Mouse (Mus musculus) lung, postnatal 0 days (tissue): Measurements from ENCODE around the gene Defb35. TPM values are rescaled to one million over a fixed set of nuclear protein-coding genes. Genes with fewer than 3 reads are reported as not detected.

Source experiments
- ATAC-seq: fragments of 200-750 bp; cut with Nextera tagmentation; 2 replicates; pipeline ENCODE4 v1.8.0; 2017; ENCODE audit warnings: moderate library complexity
- DNase-seq: peaks from one replicate; pipeline ENCODE4 v3.0.0-alpha.2; 2016; ENCODE audit warnings: low spot score
- H3K27ac ChIP-seq: fragments of 300-500 bp; sonication (generic); 2 replicates; pipeline ENCODE4 v1.5.1; 2014; ENCODE audit warnings: antibody characterized with exemption, mild to moderate bottlenecking, low read length, mixed read lengths
- H3K27me3 ChIP-seq: fragments of 300-500 bp; sonication (generic); replicated peaks from 2 replicates; pipeline ENCODE4 v1.6.1; 2014; ENCODE audit warnings: low read length, mixed read lengths; ENCODE audit not compliant: insufficient read depth
- H3K36me3 ChIP-seq: fragments of 300-500 bp; sonication (generic); 2 replicates; pipeline ENCODE4 v1.6.1; 2014; ENCODE audit warnings: low read length, mixed read lengths; ENCODE audit not compliant: insufficient read depth
- H3K4me1 ChIP-seq: fragments of 300-500 bp; sonication (generic); 2 replicates; pipeline ENCODE4 v1.6.1; 2014; ENCODE audit warnings: antibody characterized with exemption, low read depth, low read length, mixed read lengths; ENCODE audit not compliant: insufficient read depth
- H3K4me2 ChIP-seq: fragments of 300-500 bp; sonication (generic); replicated peaks from 2 replicates; pipeline ENCODE4 v1.6.1; 2014; ENCODE audit warnings: low read depth, mild to moderate bottlenecking, low read length, moderate library complexity, mixed read lengths
- H3K4me3 ChIP-seq: fragments of 300-500 bp; sonication (generic); 2 replicates; pipeline ENCODE4 v1.5.1; 2014; ENCODE audit warnings: low read depth, low read length
- H3K9ac ChIP-seq: fragments of 300-500 bp; sonication (generic); replicated peaks from 2 replicates; pipeline ENCODE4 v1.6.1; 2014; ENCODE audit warnings: low read depth, mild to moderate bottlenecking
- H3K9me3 ChIP-seq: fragments of 300-500 bp; sonication (generic); 2 replicates; pipeline ENCODE4 v1.6.1; 2016; ENCODE audit warnings: low read length, mixed read lengths
- CTCF ChIP-seq: IDR thresholded peaks from 2 replicates; pipeline ENCODE4 v1.5.1; 2016; ENCODE audit warnings: antibody characterized with exemption, mild to moderate bottlenecking
- EP300 ChIP-seq: IDR thresholded peaks from 2 replicates; pipeline ENCODE4 v1.6.1; 2016; ENCODE audit warnings: antibody characterized with exemption, mild to moderate bottlenecking, control low read depth
- WGBS: fragments of 180-500 bp; shearing (Covaris S2); extraction: QIAGEN DNeasy Blood & Tissue Kit; methylation state at CpG from one replicate; pipeline ENCODE4 v1.1.7; 2014; 5-methylcytosine and 5-hydroxymethylcytosine counted together
- polyA plus RNA-seq: library from polyadenylated mRNA; unstranded; fragments of >200 nt; fragmentation: Nextera tagmentation; extraction: Ambion mirVana; gene quantifications from 2 replicates; pipeline ENCODE4 v1.2.1, GENCODE M21; 2015

Defb35 gene
- polyA plus RNA-seq, 1 experiment from 2014 or later, result not detected

- DNase-seq (no peak), ATAC-seq (no peak)
- H3K4me3 ChIP-seq, result no peak within 1 kb of the TSS
- no peaks in the 10 kb centered on the region for H3K27me3 ChIP-seq
- H3K36me3 ChIP-seq, result no peaks in the 10 kb centered on the region
- H3K4me2 ChIP-seq, result no peak within 1 kb of the TSS
- 65% methylated on average over 3 of the region's 3 CpGs for WGBS
- no peaks in the 10 kb centered on the region for H3K9me3 ChIP-seq
- no peak within 1 kb of the TSS for H3K27ac ChIP-seq
- H3K4me1 ChIP-seq, result no peaks in the 10 kb centered on the region
- TF ChIP-seq CTCF (no peak), EP300 (no peak)
- no peak within 1 kb of the TSS for H3K9ac ChIP-seq
Observed at GRCm38 (mm10) chr8:21969475-21969874, 31.3 kb downstream of the Defb35 start, which contains the start of gene Ccdc70. Gene Ccdc70, plus strand, starts transcription at chr8:21969775.

GRCm38 (mm10) chr8:21978193-21978592 lies 40.0 kb downstream of the Defb35 start:
- H3K27me3 ChIP-seq, result no peaks in the 10 kb centered on the region
- H3K9me3 ChIP-seq, result no peaks in the 10 kb centered on the region
- no peak overlapping the region for H3K4me3 ChIP-seq
- no peak overlapping the region for H3K9ac ChIP-seq
- H3K4me2 ChIP-seq, result no peak overlapping the region
- TF ChIP-seq CTCF (no peak), EP300 (no peak)
- ATAC-seq (no peak), DNase-seq (no peak)
- H3K4me1 ChIP-seq, result no peaks in the 10 kb centered on the region
- H3K36me3 ChIP-seq, result no peaks in the 10 kb centered on the region
- H3K27ac ChIP-seq, result no peak overlapping the region
- WGBS, result 77% methylated on average over 4 of the region's 4 CpGs

- Histone ChIP-seq H3K27me3 (no peaks in the 10 kb centered on the region), H3K9me3 (no peaks in the 10 kb centered on the region), H3K4me2 (no peak overlapping the region), H3K4me1 (no peaks in the 10 kb centered on the region), H3K36me3 (no peaks in the 10 kb centered on the region), H3K9ac (no peak overlapping the region), H3K27ac (no peak overlapping the region), H3K4me3 (no peak overlapping the region)
- peak; percentile 26 for TF ChIP-seq CTCF
- no peak for TF ChIP-seq EP300
- no peak for ATAC-seq
- WGBS, result 66% methylated on average over 8 of the region's 8 CpGs
- DNase-seq, result no peak
Observed at GRCm38 (mm10) chr8:21981664-21982337, 43.6 kb downstream of the Defb35 start.

Other genes with a start within 250 kb of the Defb35 start
- not detected in 2 replicates for gene AY761184, start 234.7 kb upstream of the Defb35 start, polyA plus RNA-seq
- not detected in 2 replicates for gene Defa24, start 203.9 kb upstream of the Defb35 start, polyA plus RNA-seq
- gene Defb50, start 114.8 kb upstream of the Defb35 start, polyA plus RNA-seq, result not detected in 2 replicates
- gene Defb2, start 98.4 kb upstream of the Defb35 start, polyA plus RNA-seq, result not detected in 2 replicates
- gene Defb10, start 79.5 kb upstream of the Defb35 start, polyA plus RNA-seq, result not detected in 2 replicates
- not detected in 2 replicates for gene Defb9, start 52.9 kb upstream of the Defb35 start, polyA plus RNA-seq
- not detected in 2 replicates for gene Defb11, start 31.9 kb upstream of the Defb35 start, polyA plus RNA-seq
- gene Defb15, start 5.6 kb upstream of the Defb35 start, polyA plus RNA-seq, result not detected in 2 replicates
- gene Defb13, start 8.4 kb downstream of the Defb35 start, polyA plus RNA-seq, result not detected in 2 replicates
- not detected in 2 replicates for gene Fam90a1a, start 20.4 kb downstream of the Defb35 start, polyA plus RNA-seq
- gene Ccdc70, start 31.4 kb downstream of the Defb35 start, polyA plus RNA-seq, result not detected in 2 replicates
- gene Atp7b, start 122.0 kb downstream of the Defb35 start, polyA plus RNA-seq, result 7.3 and 12.0 TPM in 2 replicates
- gene Alg11, start 122.4 kb downstream of the Defb35 start, polyA plus RNA-seq, result 13.3 and 13.6 TPM in 2 replicates
- 5.2 and 6.9 TPM in 2 replicates for gene Nek5, start 186.7 kb downstream of the Defb35 start, polyA plus RNA-seq
- gene Nek3, start 228.1 kb downstream of the Defb35 start, polyA plus RNA-seq, result 3.4 and 3.5 TPM in 2 replicates
- gene Ckap2, start 247.5 kb downstream of the Defb35 start, polyA plus RNA-seq, result 2.8 and 4.5 TPM in 2 replicates